Mouse (Mus musculus): ENCODE measurements around the gene Nr6a1.

Nr6a1 gene

DNA sequence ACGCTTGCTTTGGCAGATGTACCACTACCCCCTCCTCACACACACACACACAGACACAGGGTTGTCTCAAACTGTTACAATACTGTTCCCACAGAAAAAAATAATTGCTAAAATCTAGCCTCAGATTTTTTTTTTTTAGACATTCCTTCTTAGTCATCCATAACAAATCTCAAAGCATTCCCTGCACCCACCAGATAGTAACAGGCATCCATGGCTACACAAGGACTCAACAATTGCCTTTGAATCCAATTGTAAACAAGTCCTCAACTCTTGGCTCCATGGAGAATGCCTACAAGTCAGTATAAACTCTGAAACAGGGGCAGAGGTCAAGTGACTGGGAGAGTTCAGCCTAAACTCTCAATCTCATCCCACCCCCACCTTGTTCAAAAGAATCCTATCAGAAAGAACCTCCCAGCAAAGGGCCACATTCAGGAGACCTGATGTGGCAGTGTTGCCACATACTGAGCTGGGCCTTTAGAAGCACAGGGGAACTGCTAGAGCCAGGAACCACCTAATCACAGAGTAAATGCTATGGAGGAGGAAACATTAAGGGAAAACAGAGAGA is 52.9 kb downstream of the Nr6a1 start:
- no peak for DNase-seq (ENCODE audit: low read depth, low spot score)

DNA sequence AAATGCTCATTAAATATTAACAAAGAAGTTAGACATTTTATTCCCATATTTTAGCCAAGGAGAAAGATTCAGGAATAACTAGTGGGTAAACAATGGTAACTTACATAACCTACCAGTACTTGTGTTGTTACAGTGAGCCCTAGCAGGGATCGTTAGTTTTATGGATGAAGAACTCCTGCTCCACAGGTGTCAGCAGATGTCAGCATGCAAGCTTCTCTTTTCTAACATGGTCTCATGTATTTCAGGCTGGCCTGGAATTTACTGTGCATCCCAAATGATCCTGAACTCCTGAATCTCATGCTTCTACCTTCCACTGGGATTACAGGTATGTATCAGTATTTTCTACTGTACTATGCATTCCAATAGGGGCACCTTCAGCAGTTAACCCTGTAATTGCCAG is 54.8 kb downstream of the Nr6a1 start:
- no peak for DNase-seq (ENCODE audit: low read depth, low spot score)

DNA sequence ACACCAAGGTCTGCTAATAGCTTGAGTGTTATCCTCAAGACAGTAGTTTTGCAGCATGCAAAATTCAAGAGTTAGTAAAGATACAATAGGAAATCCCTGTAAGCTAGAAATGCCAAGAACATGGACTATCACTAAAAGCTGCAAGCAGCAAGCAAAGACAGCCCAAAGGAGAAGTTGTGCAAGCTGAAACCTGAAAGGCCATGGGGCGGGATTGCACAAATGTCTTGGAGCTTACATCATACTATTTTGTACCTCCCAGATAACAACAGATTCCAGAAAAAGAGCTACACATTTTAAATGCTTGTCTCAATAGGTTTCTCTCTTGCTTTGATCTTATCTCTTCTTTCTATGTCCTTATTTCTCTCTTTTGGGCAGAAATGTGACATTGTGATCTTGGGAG is 60.8 kb downstream of the Nr6a1 start:
- DNase-seq (ENCODE audit: low read depth, low spot score) = no peak

DNA sequence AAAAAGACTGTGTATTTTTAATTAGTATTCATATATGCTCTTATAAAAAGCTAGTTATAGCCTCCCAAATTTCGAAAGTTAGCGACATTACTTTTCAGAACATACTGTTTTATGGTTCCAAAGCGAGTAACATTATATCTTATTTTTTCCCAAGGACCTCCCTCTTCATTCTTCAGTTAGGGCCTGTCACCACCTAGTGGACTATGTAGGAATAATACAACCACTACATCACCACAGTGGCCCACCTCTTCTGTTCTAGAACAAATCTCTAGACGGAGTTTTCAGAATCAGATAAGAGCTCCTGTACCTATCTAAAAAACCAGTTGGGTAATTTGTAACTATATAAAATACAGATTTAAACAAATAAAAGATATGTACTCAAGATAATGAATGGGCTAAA is 63.5 kb downstream of the Nr6a1 start:
- DNase-seq (ENCODE audit: low read depth, low spot score) = peak; percentile 16

DNA sequence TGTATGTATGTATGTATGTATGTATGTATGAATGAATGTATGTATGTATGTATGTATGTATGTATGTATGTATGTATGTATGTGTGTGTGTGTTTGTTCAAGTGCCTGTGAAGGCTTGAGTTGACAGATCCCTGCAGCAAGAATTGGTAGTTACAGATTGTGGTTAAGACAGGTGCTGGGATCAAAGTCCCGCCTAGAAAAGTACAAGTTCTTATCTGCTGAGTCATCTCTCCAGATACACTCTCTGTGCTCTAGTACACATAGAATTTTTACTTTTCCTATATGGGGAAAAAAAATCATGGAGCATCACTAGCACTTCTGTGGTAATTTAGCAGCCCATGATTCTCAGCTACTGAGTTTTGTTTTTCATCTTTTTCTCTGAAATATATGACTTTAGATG is 75.7 kb downstream of the Nr6a1 start:
- DNase-seq (ENCODE audit: low read depth, low spot score) = no peak

DNA sequence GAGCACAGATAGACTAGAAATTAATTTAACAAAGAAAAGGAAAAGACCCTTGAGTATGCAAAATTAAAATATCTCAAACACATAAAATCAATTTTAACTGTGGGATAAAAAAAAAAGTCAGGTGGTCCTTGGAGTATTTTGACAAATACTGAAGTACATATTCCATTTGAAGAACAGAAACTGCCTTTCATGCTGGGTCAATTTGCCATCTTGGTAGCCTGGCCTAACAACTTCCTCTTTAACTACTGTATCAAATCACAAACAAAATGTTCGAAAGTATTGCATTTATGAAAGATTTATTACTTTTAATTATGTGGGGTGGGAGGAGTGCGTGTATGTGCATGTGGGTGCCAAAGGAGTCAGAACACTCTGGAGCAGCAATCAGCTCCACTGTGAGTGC is 81.2 kb downstream of the Nr6a1 start:
- no peak for DNase-seq (ENCODE audit: low read depth, low spot score)

DNA sequence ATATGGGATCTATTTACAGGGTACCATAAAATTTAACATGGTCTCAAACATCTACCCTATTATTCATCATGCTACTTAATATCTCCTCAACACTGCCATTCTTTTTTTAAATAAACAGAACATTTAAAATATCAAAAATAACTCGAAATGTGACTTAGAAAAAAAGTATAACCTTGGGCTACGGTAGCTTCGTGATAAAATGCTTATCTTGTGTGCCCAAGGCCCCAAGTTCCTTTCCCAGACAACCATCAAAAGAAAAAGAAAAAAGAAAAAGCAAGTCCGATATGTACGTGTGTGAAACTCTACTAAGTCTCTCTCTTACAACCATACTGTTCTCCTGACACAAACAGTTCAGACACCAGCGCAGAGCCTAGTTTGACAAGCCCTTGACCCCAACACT is 92.0 kb downstream of the Nr6a1 start:
- DNase-seq (ENCODE audit: low read depth, low spot score) = no peak

DNA sequence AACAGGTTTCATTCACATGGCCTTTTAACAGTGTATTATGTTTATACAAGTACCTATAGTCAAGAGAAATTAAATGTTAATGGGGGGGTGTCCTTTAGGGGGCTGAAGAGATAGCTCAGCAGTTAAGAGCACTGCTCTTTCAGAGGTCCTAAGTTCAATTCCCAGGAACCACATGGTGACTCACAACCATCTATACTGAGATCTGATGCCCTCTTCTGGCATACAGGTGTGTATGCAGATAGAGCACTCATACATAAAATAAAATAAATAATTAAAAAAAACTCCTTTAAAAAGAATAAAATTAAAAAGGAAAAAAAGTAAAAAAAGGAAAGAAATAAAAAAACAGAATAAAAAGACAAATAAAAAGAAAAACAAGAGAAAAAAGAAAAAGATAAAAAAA is 95.5 kb downstream of the Nr6a1 start:
- no peak for DNase-seq (ENCODE audit: low read depth, low spot score)

DNA sequence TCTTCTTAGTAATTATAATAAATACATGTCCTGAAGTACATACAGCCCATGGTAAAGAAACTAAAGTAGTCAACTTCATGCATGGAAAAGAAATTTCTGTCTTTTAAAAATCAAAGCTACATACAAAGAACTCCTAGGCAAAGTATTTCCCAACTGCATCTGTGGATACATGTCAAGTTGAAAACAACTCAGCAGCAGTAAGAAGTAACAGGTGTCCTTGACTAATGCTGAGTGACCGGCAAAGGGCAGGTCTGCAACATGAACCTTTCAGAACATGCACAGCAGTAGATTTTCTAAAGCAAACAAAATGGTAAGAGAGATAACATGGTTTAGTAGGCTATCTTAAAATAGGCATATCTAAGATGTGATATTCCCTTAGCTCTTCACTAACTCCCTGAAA is 98.0 kb downstream of the Nr6a1 start:
- no peak for DNase-seq (ENCODE audit: low read depth, low spot score)

DNA sequence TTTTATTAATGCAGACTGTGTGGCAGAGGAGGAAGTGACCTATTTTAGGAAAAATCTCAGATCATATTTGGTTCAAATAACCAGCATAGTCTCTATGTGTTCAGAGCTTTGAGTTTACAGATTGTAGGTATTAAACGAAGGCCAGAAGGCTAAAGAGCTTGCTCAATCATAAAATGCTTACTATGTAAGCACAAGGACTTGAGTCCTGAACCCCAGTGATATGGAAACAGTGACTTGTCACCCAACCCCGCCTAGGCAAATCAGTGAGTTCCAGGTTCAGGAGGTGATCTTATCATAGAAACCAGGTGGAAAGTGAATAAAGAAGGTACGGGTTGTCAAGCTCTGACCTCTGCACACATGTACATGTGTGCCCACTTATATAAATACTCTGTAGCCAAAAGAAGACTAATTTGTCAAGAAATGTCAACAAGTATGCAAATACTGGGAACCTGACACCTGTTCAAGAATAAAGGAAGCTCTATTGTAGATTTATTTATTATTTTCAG is 99.6 kb downstream of the Nr6a1 start:
- no peak for DNase-seq (ENCODE audit: low read depth, low spot score)

DNA sequence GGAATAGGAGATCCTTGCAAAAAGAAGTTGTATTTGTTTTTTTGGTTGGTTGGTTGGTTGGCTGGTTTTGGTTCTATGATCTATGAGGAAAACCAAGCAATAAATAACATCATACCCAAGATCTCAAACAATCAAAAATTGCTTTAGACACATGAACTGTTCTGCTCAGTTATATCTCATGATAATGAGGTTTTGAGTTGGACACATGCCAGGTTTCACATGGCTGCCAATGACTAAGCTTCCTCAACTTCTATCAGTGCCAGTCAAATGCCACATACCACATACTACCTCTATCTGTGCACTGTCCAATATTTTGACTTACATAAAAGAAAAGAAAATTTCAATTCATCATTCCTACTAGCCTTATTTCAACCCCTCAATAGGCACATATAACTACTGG is 101.3 kb downstream of the Nr6a1 start:
- DNase-seq (ENCODE audit: low read depth, low spot score) = no peak

DNA sequence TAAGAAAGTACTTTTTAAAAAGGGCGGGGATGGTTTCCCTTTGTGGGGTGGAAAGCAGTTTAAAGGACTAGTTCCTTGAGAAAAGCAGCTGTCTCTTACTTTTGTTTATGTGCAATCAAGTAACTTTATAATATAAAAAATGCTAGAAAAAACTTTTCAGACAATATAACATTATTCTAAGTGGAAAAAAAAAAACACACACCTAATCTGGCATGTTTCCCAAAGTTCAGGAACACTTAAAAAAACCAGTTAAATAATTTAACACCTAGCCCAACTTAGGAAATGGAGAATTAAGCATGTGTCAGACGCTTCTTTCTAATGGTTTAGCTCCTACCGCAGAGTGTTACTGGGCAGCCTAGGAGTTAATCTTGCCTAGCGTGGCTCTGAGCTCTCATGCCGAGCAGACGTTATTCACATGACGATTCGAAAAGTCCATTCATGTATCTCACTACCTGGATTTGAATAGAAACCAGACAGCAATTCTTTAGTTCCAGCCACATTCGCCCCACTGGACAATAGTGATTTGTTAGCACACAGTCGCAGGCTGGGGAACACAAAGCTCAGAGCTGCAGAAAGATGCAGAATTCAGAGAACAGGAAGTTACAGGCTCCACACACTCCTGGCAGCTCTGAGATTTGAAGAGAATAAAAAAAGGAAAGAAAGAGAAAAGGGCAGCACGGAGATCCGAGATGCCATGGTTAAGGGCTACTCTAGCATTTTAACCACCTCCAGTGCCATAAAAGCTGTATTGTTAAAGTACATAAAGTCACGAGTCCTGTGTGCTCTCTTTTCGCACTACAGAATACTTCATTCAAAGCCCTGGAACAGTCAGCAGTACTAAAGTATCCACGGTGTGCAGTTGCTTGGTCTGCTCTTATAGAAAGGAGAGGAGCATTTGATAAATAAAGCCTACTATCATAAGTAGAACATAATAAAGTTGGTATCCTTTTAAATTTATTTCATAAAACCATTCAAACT is 102.4 kb downstream of the Nr6a1 start:
- DNase-seq (ENCODE audit: low read depth, low spot score) = peak; percentile 40

DNA sequence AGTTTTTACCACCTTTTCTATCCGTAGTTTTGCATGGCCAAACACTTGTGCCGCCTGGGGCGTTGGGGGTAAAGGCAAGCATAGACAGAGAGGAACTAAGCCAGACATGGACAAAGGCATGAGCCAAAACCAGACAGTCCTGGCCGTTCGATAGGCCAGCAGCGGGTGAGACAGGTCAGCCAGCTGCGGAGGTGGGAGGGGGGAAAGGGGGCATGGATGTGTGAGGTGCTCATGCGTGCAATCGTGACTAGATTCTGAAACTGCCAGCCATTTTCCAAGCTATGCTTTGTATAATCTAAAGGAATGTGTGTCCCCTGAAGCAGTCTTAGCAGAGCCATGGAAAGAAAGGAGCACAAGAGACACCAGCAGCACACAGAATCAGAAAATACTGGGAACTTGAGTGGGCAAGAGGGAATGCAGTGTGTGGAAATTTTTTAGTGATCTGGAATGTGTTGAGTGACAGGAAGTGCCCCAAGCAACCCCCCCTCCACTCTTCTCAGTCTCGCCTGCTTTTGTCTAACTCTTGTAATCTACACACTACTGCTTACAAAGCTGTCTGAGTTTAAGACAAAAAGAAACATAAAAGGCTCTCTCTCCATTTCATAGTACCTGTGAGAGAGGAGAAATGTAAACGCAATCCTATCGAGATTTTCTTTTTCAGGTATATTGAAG is 103.4 kb downstream of the Nr6a1 start:
- peak; percentile 75 for DNase-seq (ENCODE audit: low read depth, low spot score)

DNA sequence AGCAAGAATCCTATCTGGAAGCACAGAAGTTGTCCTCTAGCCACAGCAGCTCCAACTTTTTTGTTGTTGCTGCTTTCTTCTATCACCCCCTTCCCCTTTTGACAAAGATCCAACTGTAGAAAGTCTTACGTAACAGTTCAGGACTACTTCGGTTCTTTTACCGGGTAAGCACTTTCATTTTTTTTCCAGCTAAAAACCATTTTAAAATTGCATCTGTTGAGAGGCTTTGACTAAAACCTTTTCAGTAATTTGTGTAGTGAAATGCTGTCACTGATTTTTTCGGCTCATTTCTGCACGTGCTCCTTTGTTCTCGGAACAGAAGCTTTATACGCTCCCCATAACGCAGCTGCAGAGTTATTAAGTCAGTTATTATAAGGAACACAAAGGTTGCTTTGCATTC is 104.1 kb downstream of the Nr6a1 start:
- DNase-seq (ENCODE audit: low read depth, low spot score) = no peak

DNA sequence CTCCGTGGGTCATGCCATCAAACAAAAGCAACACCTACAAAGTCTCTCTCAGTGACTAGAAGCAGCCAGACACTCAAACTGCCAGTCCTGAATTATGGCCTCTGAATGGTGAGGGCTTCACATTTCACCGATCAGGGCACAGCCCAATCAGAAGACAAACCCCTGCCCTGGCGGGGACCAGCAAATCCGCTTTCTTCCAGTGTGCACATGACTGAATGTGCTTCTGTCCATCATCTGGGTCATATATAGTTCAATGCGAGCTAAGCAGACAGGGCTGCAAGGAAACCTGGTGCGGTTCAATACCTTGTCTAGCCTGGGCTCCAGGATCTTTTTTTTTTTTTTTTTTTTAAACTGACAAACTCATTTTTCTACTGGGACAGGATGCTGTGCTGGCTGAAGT is 104.5 kb downstream of the Nr6a1 start:
- DNase-seq (ENCODE audit: low read depth, low spot score) = peak; percentile 85

DNA sequence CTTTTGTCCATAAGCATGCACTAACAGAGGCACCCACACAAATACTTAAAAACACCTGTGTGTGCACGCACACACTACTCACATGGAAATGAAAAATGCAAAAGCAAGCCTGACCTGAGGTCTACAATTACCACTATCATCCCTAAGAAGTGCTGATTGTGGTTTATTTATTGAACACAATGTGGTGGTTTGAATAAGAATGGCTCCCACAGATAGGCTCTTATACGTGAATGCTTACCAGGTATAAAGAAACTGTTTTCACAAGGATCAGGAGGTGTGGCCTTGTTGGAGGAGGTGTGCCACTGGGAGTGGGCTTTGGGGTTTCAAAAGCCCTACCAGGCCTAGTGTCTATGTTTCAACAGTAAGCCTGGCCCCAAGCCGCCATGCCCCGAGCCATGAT is 110.0 kb downstream of the Nr6a1 start:
- DNase-seq (ENCODE audit: low read depth, low spot score) = no peak

DNA sequence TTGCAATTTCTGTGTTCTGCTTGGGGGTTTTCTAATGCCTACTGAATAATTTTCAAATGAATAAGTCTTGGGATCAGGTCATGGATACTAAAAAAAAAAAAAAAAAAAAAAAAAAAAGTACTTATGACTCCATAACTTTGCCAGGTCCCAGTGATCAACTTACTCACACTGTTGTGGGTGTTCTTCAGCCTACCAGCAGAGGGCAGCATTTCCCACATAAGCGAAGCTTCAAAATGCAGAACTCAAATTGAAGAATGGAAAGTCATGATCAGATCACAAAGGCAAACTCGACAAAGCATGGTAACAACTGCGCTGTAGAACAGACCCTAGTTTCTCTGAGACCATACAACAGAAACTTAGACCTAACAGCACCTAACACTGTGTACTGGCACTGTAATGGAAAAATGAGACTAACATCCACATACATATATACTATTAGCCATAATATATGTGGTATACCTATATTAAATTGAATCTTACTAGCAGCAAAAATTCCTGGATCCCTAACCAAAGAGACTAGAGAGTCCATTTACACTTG is 130.3 kb downstream of the Nr6a1 start:
- peak; percentile 54 for DNase-seq (ENCODE audit: low read depth, low spot score)

DNA sequence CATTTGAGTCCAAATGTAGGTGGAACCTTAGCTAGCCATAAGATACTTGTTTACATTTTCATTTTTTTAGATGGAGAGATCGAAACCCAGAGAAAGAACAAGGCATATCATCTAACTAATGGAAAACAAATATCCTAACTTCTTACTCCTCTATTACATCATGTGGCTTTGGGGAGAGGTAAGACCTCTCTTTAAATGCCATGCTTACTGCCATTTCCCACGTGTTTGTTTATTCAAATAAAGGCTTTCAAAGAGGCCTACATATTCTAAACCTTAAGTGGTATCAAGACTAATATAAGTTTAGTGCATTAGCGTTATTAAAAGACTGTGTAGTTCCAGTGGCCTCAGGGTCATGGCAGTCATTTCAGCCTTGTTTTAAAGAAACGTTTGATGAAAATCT is 140.2 kb downstream of the Nr6a1 start:
- DNase-seq (ENCODE audit: low read depth, low spot score) = no peak

DNA sequence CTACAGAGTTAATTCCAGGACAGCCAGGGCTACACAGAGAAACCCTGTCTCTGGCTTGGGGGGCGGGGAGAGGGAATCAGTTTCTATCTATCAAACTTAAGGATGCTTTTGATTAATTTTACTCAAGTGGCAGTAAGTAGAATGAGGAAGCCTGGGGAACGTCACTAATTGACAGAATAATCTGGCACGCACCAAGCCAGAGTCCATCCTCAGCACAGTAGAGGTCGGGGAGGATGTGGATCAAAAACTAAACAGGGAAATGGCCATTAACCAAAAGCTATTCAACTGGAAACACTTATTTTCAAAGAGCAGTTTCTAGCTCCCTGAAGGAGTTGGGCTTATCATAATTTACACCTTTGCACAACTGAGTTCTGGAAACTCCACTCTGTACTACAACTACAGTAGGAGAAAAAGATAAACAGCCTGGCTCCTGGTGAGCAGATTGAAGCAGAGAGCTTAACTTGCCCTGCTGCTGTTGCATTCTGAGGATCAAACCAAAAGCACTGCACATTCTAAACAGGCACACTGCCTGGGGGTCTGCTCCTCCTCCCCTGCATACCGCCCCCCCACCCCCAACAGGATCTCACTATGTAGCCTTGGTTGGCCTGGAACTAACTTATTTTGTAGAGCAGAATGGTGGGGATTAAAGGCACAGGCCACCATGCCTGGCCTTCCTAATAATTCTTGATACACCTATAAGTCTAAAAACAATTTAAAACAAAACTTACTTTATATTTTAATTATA is 141.1 kb downstream of the Nr6a1 start:
- no peak for DNase-seq (ENCODE audit: low read depth, low spot score)

DNA sequence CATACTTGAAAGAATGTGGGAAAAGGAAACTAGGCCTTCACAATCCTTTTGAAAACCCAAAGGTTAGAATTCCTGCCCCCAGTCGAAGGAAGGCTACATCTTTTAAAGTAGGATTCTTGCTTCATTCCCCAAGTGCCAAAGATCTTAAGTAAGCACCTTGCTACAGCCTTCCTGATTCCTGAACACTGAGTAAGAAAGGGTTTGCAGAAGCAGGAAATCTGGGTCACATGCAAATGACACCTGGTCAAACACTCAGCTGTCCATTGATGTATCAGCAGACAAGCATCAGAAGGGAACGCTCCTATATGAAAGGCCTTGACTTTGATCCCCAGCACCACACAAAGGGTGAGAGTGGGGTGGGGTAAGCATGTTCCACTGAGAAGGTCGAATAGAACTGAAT is 142.4 kb downstream of the Nr6a1 start:
- no peak for DNase-seq (ENCODE audit: low read depth, low spot score)

DNA sequence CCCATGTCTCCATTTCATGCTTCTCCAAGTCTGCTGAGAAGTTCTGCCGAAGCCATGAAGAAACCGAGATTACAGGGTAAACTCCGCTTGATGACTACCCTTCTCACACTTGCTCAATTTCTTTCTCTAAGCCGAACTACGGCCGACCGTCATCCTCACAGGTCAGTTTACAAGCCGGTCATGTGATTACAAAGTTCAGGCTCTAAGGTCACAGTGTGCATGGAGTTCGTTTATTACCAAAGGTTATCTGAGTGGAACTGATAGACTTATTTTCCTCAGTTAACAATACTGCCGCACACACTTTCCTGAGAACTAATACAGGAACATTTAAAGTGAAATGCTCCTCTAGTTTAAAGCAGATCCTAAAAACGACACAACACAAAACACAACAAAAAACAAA is 143.1 kb downstream of the Nr6a1 start:
- DNase-seq (ENCODE audit: low read depth, low spot score) = no peak

DNA sequence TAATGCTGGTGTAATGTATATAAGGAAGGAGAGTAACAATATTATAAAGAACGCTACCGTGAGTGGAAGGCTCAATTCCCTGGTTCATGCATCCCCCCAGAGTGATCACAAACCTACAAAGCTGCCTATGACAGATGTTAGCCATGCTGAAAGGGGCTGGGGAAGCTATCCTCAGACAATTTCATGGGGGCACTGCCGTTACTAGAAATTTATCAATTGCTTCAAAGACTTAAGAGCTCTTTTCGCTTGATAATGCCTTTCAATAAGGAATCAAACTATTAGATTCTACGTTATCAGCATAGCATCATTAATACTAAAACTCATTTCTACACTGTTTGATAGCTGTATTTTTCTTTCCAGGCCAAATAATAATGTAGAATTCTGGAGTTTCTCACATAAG is 144.1 kb downstream of the Nr6a1 start:
- DNase-seq (ENCODE audit: low read depth, low spot score) = no peak
